Mouse (Mus musculus): Measurements from ENCODE around the gene Dnajb13.

The Dnajb13 gene

DNA sequence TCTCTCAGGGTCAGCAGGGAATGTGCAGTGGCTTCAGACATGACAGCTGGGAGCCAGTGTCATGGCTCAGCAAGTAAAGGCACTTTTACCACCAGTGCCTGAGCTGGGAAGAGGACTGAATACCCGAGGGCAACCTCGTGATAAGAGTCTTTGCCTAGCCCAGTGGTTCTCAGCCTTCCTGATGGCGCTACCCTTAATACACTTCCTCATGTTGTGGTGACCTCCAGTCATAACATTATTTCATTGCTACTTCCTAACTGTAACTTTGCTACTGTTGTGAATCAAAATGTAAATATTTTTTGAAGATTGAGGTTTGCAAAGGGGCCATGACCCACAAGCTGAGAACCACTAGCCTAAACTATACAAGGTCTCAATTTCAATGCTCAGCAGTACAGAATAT, 6.1 kb downstream of the Dnajb13 start:
- no peak for DNase-seq (ENCODE audit: low read depth, low spot score)

DNA sequence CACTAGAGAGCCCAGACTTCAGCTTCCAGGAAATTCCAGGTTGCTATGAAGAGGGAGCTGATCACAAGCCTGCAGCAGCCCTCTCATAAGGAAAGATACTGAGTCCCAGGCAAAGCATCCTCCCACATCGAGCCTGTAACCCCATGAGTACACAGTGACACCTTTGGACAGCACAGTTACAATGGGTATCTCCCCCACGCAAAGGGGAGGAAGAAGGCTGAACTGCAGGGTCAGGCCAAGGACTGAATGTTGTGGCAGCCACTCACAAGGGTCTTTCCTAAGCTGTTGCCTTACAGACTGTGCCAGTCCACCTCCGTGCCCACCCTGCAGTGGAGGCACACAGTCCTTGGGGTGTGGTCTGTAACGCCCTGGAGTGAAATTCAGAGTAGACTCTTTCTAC, 8.3 kb downstream of the Dnajb13 start:
- no peak for DNase-seq (ENCODE audit: low read depth, low spot score)

DNA sequence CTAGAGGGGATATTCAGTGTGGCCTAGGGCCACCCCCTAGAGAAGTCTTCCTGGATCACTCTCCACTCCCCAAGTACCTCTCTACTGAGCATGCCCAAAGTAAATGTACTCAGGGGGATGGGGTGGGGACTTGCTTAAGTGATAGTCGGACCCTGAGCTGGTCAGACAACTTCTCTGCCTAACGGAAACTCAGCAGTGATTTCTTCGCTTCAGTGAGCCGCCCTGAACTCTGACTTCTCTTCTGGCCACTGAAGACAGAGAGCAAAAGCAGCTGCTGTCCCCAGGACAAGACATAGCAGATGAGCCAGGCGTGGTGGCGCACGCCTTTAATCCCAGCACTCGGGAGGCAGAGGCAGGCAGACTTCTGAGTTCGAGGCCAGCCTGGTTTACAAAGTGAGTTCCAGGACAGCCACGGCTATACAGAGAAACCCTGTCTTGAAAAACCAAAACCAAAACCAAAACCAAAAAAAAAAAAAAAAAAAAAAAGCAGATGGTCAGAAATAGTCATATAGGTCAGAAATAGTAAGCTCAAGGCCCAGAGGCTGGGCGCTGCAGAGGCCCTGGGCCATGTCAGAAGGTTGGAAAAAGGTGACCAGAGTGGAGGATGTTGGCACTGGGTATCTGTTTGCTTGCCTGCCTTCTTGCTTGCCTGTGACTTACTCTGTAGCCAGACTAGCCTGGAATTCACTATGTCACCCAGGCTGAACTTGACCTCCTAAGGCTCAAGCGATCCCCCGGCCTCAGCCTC, 9.8 kb downstream of the Dnajb13 start:
- DNase-seq (ENCODE audit: low read depth, low spot score): no peak

DNA sequence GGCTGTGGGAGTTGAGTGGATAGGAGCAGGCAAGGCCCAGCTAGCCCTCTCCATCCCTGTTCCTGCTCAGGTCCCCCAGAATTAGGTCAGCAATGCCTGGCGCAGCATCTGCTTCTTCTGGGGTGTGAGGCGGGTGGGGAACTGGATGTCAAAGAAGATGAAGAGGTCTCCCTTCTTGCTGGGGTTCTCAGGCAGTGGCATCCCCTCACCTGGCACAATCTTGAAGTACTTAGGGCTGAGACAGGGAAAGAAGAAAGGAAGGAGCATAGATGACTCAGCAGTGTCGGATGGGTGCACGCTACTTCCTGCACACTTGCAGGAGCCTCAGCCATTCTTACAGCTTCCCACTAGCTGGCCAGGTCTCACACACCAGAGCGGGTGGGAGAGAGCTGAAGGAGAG, 11.7 kb downstream of the Dnajb13 start:
- DNase-seq (ENCODE audit: low read depth, low spot score): no peak

DNA sequence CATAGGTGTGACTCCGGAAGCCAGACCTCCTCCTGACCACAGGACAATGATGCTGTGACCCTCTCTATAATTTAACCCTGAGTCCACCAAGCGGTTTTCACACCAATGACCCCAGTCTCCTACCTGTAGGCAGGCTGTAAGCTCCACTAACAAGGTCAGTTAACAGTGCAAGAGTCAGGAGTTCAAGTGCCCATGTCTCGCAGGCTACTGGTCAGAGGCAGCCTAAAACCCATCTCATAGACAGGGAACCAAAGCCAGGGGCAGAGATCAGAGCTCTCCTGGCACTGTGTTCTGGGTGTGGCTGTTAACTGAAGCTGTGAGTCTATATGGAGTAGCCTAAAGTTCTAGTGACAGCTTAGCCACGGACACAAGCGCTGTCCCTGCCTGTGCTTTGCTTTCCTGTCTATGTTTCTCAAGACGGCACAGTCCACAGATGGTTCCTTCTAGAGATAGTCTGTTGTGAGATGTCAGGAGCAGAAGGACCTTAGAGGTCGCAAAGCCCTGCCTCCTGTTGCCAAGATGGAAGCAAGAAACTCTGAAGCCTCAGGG, 12.3 kb downstream of the Dnajb13 start:
- DNase-seq (ENCODE audit: low read depth, low spot score): no peak

DNA sequence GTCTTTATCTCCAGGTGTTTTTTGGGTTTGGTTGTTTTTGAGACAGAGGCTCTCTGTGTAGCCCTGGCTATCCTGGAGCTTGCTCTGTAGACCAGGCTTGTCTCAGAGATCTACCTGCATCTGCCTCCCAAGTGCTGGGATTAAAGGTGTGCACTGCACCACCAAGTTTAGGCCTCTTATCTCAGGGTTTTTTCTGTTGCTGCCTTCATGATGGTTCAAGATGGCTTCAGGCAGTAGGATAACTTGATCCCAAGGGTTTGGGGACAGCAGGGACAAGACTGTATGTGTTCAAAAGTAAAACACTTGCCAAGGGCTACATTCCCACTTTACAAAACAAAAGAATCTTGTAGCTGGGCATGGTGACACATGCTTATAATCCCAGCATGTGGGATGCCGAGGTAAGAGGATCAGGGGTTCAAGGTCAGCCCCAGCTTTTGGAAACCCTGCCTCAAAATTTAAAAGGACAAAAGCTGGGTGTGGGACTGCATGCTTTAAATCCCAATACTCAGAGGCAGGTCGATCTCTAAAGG, 12.9 kb downstream of the Dnajb13 start:
- no peak for DNase-seq (ENCODE audit: low read depth, low spot score)

DNA sequence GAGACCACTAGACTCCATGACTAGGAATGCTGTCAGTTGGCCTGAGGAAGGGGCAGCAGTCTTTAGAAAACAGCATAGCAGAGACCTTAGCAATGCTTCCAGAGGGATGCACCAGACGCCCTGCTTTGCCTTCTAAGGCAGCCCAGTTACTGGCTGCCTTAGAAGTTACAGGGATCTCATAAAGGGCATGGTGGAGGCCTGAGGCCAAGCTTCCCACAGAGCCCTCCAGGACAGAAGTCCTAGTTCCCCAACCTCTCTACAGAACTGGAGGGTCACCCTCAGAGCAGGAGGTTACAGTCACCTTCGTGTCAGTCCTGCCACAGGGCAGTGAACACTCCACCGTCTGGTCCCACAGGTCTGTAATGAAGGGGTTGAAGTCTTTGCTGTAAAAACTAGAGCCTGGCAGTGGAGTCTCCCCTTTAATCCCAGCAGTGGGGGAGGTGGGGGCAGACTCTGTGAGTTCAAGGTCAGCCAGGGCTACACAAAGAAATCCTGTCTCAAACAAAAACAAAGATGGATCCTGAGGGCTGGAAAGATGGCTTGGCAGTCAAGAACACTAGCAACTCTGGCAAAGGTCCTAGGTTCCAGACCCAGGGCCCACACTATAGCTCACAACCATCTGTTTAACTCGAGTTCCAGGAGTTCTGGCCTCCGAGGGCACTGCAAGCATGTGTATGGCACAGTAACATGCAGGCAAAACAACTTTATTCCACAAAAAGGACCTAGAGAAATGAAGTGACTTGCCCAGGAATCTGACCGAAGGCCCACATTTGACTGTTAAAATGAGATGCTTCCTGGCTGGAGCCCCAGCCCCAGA, 13.5 kb downstream of the Dnajb13 start:
- DNase-seq (ENCODE audit: low read depth, low spot score): no peak

DNA sequence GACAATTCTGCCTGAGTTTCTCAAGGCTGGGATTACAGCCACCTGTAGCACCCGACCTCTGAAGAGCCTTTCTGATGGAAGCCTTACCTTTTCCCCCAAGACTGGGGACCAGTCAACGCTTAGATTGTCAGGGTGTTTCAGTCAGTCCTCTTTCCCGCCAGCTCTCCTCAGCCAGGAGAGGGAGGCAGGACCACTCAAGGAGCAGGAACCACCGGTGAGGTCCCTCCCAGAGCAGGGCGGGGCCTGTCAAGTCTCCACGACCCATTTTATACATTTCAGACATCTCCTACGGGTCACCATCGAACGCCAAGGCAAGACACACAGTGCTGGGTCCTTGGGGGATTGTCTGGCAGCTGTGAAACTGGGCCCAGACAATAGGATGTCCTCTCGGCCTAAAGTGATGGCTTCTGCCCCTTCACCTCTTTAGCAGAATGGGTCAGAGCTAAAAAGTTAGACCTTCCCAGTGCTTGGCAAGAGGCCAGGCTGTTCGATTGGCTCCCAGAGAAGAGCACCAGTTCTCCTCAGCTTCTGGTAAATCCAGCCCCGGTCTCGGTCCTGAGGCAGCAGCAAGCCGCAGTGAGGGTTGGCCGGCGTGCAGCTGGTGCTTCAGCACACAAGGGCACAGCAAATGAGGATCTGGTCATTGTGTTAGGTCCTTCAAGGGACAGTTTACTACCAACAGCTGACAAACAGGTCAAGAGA, 14.3 kb downstream of the Dnajb13 start:
- no peak for DNase-seq (ENCODE audit: low read depth, low spot score)

DNA sequence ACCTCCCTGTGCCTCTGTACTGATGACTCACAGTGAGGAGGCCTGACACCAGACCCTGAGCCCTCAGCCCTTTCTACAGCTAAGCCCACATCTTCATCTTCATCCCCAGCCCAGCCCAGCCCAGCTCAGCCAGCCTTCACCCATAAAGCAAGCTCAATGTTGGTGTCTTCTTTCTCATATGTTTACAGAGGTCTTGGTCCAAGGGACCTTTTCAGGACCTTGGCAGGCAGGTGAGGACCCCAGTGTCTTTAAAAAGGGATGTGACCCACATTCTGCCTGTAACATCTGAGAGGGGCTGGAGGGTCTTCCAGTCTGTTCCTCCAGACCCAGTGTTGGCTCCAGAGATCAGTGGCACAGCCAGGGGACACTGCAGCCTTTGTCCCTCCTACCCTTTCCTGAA, 15.3 kb downstream of the Dnajb13 start:
- no peak for DNase-seq (ENCODE audit: low read depth, low spot score)

DNA sequence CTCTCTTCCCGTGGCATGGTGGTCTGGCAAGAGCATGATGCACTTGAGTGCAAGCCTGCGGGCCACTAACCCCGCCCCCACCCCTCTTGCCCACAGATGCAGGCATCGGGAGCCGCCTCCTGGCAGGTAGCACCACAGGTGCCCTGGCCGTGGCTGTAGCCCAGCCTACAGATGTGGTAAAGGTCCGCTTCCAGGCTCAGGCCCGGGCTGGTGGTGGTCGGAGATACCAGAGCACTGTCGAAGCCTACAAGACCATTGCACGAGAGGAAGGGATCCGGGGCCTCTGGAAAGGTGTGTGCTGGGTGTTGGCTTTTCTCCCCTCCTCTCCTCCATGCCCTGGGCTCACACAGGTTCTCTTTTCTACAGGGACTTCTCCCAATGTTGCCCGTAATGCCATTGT, 16.8 kb downstream of the Dnajb13 start:
- DNase-seq (ENCODE audit: low read depth, low spot score): no peak

DNA sequence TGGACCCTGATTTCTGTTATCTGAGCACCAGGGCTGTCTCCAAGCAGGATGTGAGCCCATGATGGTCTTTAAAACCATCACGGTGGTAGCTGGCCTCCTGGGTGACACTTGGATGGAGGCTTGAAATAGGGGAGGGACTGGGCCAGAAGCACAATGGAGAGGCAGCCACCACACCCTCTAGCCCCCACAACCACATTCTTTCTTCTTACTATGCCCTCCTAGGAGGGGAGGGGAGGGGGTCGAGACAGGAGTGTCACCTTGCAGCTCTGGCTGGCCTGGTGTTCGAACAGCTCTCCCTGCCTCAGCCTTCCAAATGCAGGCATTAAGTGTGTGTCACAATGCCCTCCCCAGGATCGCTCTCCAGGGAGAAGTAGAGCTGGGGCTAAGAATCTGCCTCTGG, 17.4 kb downstream of the Dnajb13 start:
- no peak for DNase-seq (ENCODE audit: low read depth, low spot score)

DNA sequence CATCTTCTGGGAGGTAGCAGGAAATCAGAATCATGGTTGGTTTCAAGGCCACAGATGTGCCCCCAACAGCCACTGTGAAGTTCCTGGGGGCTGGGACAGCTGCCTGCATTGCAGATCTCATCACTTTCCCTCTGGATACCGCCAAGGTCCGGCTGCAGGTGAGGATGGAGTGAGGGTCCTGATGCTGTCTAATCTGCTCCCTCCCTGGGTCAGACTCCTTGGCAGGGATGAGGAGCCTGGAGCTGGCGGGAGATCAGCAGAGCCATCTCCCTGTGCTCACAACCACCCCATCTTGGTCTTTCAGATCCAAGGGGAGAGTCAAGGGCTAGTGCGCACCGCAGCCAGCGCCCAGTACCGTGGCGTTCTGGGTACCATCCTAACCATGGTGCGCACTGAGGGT, 18.0 kb downstream of the Dnajb13 start:
- DNase-seq (ENCODE audit: low read depth, low spot score): no peak

DNA sequence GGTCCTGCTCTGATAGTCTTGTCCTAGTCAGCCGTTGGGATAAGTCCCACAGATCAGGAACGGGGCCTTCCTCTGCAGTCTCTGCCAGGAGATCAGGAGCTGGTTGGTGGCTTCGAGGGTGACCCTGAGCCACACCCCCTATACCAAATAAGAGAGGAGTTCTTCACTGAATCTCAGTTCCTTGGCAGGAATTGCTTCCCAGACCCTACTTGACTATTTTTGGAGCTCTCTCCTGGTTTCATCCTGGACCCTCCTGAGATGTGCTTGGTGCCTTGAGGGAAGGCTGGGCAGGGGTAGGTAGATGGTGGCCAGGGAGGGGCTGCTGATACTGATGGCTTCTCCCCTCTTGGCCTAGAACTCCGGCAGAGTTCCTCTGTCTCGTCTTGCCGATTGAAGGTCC, 18.4 kb downstream of the Dnajb13 start:
- no peak for DNase-seq (ENCODE audit: low read depth, low spot score)

DNA sequence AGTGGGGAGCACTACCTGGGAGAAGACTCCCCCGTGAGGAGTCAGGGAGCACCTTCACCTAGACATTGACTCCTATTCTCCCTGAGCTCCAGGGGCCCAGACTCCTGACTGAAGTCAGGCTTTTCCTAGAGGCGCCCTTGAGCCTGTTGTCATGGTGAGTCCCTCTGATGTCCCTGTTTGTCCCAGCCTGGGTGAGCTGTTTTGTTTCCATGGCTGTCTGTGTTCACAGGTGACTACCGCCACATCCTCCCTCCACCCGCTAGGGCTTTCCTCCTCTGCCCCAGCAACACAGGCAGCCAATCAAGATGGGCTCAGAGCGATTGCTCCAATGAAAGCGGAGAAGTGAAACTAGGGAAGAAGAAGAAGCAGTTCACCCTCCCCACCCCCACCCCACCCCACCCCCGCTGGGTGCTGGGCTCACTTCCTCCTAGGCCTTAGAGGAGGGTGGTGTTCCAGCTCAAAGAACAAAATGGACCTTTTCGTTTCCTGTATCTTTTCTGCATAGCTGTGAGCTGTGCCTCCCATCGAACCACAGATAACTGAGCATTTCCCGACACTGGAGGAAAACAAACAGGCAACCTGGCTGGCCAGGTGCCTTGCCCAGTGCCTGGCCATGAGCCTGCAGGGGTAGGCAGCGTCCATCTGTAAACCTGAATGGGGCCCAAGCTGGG, 19.0 kb downstream of the Dnajb13 start:
- no peak for DNase-seq (ENCODE audit: low read depth, low spot score)

DNA sequence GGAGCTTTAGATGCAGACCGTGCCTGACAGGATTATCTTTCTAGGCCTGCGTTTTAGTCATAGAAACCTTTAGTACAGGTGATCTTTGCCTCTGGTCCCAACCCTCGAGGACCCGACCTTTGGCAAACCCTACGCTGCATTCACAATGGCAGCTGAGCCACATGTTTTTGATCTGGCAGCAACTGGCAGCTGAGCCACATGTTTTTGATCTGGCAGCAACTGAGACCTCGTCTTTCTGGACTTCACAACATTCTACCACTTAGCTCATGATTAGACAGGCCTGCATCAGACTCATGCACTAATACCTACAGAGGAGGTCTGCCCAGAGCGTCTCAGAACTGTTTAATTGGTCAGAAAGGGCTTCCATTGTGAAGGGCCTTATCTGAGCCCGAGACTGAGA, 19.7 kb downstream of the Dnajb13 start:
- DNase-seq (ENCODE audit: low read depth, low spot score): no peak

DNA sequence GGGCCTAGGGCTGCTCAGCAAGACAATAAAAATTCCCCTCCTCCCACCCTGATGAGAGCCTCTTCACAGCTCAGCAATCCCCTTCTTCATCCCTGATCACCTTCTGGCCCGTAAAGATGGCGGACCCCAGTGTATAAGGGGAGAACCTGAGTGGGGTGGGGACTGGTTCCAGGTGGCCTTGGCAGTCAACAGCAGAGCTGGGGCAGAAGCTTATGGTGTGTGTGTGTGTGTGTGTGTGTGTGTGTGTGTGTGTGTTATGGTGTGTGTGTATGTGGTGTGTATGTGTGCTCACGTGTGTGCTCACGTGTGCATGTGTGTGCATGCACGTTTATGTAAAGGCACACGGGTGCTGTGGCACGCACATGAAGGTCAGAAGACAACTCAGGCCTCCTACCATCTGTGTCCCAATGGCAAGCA, 20.3 kb downstream of the Dnajb13 start:
- DNase-seq (ENCODE audit: low read depth, low spot score): no peak

DNA sequence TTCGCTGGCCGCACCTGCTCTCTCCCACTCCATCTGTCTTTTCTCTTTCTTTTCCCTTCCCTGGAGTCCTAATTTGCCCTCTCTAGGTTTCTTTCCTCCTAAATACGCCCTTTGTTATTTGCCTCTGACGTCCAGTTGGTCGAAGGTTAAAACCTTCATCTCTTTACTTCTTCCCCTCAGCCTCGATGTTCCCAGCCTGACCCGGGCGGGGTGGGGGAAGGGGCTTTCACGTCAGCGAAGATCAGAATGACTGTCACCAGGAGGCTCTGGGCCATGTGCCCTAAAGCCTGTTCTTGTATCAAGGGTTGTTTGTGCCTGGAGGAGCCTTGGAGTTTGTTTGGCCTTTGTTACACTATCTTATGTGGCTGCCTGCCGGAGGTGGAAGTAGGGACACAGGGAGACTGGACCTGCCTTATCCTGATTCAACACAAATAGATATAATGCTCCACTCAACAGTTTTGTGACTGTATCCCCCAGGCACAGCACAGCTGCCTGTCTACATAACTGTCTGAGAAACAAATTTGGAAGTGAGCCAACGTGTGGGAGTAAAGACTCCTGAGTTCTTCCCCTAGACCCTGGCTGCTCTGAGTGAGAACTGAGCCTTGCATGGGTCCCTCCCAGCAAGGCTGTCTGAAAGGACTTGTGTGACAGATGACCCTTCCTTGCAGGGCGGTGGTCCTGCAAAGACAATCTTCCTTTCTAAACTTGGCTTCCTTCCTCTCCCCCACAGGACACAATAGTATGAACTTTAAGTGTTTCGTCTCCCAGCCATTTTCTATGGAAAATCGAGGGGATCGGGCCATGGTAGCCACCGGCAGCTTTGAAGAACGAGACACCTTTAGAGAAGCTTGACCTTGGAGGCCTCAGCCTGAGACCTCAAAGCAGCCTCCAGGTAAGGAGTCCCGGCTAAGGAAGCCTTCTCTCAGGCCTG, 21.0 kb downstream of the Dnajb13 start:
- no peak for DNase-seq (ENCODE audit: low read depth, low spot score)

DNA sequence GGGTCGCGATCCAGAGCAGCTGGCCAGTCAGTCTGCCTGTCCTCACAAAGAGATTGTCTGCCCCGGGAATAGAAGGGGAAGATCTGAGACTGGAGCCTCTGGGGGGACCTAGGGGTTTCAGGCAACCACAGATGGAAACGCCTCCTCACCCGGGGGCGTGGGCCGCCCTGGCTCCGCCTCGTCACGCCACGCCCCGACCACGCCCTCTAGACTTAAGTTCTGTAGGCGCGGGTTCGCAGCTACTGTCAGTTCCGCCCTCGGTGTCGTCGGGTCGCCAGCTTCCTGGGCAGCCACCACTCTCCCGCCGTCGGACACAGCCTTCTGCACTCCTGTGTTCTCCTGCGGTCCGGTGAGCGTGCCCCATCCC, 21.7 kb downstream of the Dnajb13 start, which contains the start of gene Ucp2:
Gene Ucp2 (plus strand): TSS at position 221 of the 367 bp plus-strand sequence.
- DNase-seq (ENCODE audit: low read depth, low spot score): peak; percentile 54

DNA sequence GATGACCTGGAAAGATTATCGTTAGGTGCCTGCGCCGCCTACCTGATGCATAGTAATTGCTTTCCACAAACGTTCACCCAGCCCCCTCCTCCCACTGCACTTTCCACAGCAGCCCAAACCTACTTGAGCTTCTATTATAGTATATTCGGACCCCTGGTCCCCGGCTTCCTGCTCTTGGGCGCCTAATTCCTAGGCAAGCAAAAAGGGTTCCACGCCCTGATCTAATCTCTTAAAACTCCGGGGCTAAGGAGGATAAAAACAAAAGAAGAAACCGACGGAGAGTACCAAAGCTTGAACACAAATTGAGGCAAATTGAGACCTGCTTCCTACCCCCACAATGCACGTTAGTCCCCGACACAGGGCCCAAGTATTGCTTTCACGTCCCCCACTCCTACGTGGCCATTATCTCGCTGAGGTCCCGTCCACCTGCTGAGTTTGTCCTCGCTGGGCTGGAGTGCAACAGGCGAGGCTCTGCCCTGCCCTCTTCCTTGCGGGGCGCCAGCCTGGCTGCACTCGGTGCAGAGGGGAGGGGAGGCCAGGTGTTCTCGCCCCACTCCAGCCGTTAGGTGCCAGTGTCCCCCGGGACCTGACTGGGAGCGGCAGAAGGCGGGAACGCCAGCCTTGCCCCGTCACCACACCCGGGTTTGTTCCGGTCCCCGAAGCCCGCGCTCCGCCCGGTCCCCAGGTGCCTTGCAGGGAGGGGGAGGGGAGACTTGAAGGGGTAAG, 22.2 kb downstream of the Dnajb13 start:
- DNase-seq (ENCODE audit: low read depth, low spot score): no peak

All from embryo, embryonic 11.5 days (tissue).